Mouse (Mus musculus) Patski (cell line): ENCODE data around the gene Hcrt. TPM values are rescaled to one million over a fixed set of nuclear protein-coding genes. Genes with fewer than 3 reads are reported as not detected.
A peak's percentile ranks its signal among the peaks of the same experiment; 100 is the strongest.

Experiments used
- ATAC-seq: fragments of 100-300 bp; one replicate; pipeline ENCODE4 v1.8.0; 2021
- CTCF ChIA-PET: fragments of 350-600 bp; sonication (Branson Sonifier 250); formaldehyde crosslinking; loops from one replicate; lab custom pipeline; 2022; ENCODE audit warnings: inconsistent platforms; lab: Charles Lee
- POLR2A ChIA-PET: fragments of 350-600 bp; sonication (Branson Sonifier 250); formaldehyde crosslinking; loops from one replicate; lab custom pipeline; 2022; ENCODE audit warnings: antibody characterized with exemption, inconsistent platforms; lab: Charles Lee
- DNase-seq: peaks from one replicate; pipeline ENCODE4 v3.0.0-alpha.2; 2011; ENCODE audit warnings: low read depth, low spot score
- H3K27me3 ChIP-seq: fragments of 371-371 bp; one replicate; pipeline ENCODE4 v1.5.1; 2021
- CTCF ChIP-seq: fragments of 100-300 bp; IDR thresholded peaks from one replicate; pipeline ENCODE4 v1.5.1; 2021
- in situ Hi-C: fragments of 300-500 bp; cut with MboI; formaldehyde crosslinking; loops from 3 replicates; pipeline ENCODE4 v1.11.1; 2018; ENCODE audit warnings: low pct_unique_long_range_greater_than_20kb, mixed read lengths
- polyA plus RNA-seq: library from polyadenylated mRNA; unstranded; gene quantifications from one replicate; pipeline ENCODE4 v1.2.3, GENCODE M21; 2021

Gene Hcrt
- polyA plus RNA-seq, 1 experiment from 2014 or later: not detected

DNA sequence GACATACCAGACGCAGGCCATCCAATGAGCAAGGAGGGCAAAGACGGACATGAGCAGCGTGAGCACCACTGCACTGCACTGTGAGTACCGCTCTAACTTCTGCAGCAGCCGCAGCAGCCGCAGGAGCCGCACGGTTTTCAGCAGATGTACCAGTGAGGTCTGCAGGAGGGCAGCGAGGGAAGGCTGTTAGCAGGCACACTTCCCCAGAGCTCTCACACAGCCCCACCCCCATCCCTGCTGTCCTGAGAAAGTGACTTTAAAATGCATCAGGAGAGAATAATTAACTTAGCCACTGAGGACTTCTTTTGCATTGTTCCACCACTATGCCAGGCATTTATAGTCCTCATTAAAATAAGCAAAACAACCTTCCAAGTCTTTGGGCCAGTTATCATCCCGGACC, 10.4 kb downstream of the Hcrt start:
- DNase-seq (no peak), ATAC-seq (no peak)
- ChIA-PET CTCF (interaction anchor here (1.2 to 1.7 kb wide), 2 partner anchors 10 to 13 kb away, joined by 4 to 5 read pairs; no protein-coding TSS in a partner anchor), POLR2A (no interaction called here)
- TF ChIP-seq CTCF: no peak
- in situ Hi-C loops: no loop called here
- peaks cover 4% of the 10 kb centered on the region for H3K27me3 ChIP-seq

DNA sequence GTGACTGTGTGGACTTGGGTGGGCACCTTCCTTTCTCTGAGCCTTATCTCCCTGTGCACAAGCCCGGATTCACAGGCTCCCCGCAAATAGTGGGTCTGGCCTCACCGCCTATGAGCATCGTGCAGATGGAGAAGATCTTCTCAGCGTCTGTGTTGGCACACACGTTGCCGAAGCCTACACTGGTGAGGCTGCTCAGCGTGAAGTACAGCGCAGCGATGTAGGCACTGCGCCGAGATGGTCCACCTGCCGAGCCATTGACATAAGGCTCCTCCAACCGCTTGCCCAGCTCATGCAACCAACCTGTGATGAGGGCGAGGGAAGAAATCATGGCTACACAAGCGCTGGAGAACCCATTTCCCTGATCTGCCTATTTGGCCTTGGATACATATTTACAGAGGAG, 12.6 kb downstream of the Hcrt start:
- DNase-seq: no peak
- ChIA-PET POLR2A (no interaction called here), CTCF (no interaction called here)
- in situ Hi-C loops: no loop called here
- no peak for TF ChIP-seq CTCF
- ATAC-seq: no peak
- H3K27me3 ChIP-seq: no peaks in the 10 kb centered on the region

DNA sequence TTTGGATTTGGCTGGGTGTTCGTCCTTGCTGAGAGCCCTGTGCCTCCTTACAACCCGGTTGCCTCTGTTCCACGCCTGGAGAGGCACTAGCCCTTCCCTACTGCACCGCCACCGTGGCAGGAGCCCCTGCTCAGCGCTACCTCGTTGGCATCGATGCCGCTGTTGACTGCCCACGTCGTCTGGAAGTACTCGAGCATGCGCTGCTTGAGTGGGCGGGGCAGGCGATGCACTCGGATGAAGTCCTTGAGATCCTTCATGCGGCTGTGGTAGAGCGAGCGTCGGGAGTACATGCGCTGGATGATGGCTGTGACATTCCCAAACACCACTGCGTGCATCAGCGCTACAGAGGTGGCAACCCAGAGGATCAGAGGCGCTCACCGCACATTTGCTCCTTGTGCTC, 13.3 kb downstream of the Hcrt start:
- ATAC-seq (no peak), DNase-seq (no peak)
- in situ Hi-C loops: loop anchor here (10.0 kb wide), 1 partner anchor 205 kb away; no protein-coding TSS in a partner anchor
- CTCF ChIA-PET: no interaction called here
- POLR2A ChIA-PET: no interaction called here
- no peaks in the 10 kb centered on the region for H3K27me3 ChIP-seq
- no peak for TF ChIP-seq CTCF

DNA sequence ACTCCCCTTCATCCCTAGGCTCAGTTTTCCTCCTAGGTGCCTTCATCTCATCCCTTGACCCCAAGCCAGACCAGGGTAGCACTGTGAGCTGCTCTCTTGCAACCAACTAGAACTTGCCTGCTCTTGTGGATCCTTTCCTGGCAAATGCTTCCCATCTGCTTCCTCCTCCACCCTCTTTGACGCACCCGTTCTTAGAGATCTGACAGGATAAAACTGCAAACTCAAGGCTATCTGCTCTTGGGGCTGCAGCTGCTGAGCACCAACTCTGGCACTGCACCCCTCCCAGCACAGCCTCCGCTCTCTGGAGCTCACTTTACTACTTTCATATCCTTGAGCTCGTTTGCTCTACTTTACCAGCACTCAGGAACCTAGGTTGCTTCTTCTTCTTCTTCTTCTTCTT, 14.1 kb downstream of the Hcrt start:
- no peak for TF ChIP-seq CTCF
- ChIA-PET CTCF (no interaction called here), POLR2A (no interaction called here)
- no peaks in the 10 kb centered on the region for H3K27me3 ChIP-seq
- DNase-seq: no peak
- no peak for ATAC-seq
- in situ Hi-C loops: loop anchor here (10.0 kb wide), 1 partner anchor 206 kb away; no protein-coding TSS in a partner anchor

DNA sequence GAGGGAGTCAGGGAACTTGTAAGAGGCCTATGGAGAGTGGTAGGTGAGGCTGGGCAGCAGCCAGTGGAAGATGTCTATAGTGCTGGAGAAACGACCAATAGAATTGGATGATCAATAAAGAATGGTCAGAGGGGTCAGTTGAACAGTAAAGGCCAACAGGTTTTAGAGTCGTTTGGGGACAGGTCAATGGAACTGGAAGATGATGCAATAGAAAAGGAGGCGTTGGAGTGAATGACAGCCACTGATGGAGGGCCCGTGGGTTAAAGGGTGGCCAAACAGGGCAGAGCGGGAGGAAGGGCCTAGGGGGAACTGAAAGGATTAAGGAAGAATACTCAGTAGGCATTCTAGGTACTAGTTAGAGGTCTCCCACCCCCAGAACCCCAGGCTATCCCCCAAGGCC, 15.6 kb downstream of the Hcrt start:
- no peak for DNase-seq
- no peak for TF ChIP-seq CTCF
- CTCF ChIA-PET: no interaction called here
- POLR2A ChIA-PET: no interaction called here
- H3K27me3 ChIP-seq: no peaks in the 10 kb centered on the region
- no peak for ATAC-seq
- in situ Hi-C loops: loop anchor here (10.0 kb wide), 1 partner anchor 208 kb away; no protein-coding TSS in a partner anchor

DNA sequence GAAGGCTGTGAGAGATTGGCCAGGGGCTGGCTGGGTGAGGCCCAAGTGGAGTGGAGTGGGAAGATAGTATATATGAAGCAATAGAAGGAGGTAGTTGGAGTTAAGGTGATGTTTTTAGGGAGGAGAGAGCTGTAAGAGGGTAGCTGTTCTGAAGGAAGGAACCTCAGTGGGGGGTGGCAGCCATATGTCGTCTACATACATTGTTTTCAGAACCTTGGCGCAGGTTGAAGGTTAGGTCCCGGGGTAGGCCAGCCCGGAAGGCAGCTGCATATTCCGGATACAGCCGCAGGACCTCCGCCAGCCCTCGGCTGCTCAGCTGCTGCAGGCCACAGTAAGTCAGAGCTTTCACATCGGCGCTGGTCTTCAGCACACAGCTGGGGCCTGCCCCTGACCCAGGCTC, 16.2 kb downstream of the Hcrt start:
- no peak for ATAC-seq
- ChIA-PET CTCF (no interaction called here), POLR2A (no interaction called here)
- no peaks in the 10 kb centered on the region for H3K27me3 ChIP-seq
- in situ Hi-C loops: loop anchor here (10.0 kb wide), 1 partner anchor 208 kb away; no protein-coding TSS in a partner anchor
- DNase-seq: no peak
- TF ChIP-seq CTCF: no peak

DNA sequence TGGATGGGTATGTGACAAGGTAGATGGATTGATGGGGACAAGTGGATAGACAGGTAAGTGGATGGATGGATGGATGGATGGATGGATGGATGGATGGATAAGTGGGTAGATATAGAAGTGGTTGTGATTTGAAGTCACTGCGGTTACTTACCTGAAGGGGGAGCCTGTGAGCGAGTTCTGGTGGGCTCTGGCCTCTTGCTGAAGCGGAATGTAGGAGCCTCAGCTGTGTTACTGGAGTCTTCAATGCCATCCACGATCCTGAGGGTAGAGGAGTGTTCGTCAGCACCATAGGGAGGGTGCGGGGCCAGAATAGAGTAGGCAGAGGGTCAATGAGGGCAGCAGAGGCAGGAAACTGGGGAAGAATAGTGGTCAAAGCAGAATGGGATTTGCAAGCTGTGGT, 17.6 kb downstream of the Hcrt start:
- no peaks in the 10 kb centered on the region for H3K27me3 ChIP-seq
- TF ChIP-seq CTCF: no peak
- POLR2A ChIA-PET: interaction anchor here (0.7 kb wide), 1 partner anchor 23 kb away, joined by 3 read pairs; no protein-coding TSS in a partner anchor
- no peak for ATAC-seq
- CTCF ChIA-PET: interaction anchor here (0.9 kb wide), 1 partner anchor 213 kb away, joined by 3 read pairs; no protein-coding TSS in a partner anchor
- DNase-seq: no peak
- in situ Hi-C loops: loop anchor here (10.0 kb wide), 1 partner anchor 210 kb away; no protein-coding TSS in a partner anchor

DNA sequence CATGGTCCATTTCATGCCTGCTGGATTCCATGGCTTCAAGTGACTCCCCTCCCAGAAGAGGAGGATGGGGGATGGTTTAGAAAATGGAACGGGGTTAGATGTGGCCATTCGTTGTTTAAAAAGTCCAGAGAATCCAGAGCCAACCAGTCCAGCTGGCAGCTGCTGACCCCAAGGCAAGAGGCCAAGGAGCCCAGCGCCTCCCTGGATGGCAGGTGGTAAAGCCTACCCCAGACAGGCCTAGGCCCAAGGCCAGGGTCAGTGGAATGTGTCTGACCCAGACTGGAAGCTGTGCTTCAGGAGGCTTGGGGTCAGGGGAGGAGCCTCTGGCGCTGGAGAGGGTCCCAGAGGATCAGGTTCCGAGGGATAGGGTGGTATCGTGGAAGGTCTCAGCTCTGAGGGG, 21.4 kb downstream of the Hcrt start:
- ATAC-seq: no peak
- no peak for DNase-seq
- ChIA-PET CTCF (interaction anchor here (1.4 kb wide), 1 partner anchor 12 kb away, joined by 4 read pairs; no protein-coding TSS in a partner anchor), POLR2A (no interaction called here)
- no peak for TF ChIP-seq CTCF
- in situ Hi-C loops: loop anchor here (10.0 kb wide), 1 partner anchor 213 kb away; no protein-coding TSS in a partner anchor
- H3K27me3 ChIP-seq: no peaks in the 10 kb centered on the region

DNA sequence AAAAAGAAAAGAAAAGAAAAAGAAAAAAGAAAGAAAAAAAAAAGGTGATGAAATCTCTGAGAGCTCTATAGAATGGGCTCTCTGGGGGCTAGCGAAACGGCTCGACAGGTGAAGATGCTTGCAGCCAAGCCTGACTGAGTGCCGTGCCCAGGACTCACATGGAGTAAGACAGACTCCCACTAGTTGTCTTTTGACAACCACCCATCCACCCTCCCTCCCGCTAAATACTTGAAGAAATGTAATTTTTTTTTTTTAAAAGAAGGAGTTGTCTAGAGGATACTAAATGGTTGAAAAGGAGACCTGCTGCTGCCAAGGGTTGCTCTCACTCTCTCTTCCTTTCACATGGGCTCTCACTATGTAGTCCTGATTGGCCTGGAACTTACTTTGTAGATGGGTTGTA, 24.0 kb downstream of the Hcrt start:
- ATAC-seq: no peak
- no peaks in the 10 kb centered on the region for H3K27me3 ChIP-seq
- no peak for DNase-seq
- POLR2A ChIA-PET: no interaction called here
- in situ Hi-C loops: no loop called here
- TF ChIP-seq CTCF: no peak
- CTCF ChIA-PET: interaction anchor here (1.9 kb wide), 1 partner anchor 13 kb away, joined by 5 read pairs; no protein-coding TSS in a partner anchor

DNA sequence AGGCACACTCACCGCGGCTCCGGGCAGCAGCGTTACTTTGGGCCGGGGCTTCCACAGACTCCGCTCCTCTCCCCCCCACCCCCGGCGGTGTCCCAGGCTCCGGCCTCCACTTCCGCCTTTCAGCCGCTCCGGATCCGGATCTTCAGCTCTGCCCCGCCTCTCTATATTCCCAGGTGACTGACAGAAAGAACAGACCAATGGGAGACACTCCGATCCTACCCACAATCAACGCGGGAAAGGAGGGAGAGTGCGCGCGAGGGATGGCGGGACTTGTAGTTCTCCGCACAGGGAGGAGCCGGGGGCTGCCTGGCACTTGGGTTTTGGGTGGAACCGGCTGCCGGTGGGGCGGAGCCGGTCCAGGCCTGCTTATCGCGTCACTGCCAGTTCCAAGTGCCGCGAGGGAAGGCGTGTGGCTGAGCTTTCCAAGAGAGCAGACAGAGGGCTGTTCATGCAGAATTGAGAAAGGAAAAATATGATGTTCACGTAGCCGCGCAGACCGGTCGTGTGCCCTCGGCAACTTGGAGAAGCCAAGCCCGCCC, 24.6 kb downstream of the Hcrt start, which contains the start of gene Rab5c:
Gene Rab5c (minus strand): TSS at position 150 of the 539 bp plus-strand sequence.
- ChIA-PET CTCF (no interaction called here), POLR2A (no interaction called here)
- H3K27me3 ChIP-seq: no peaks in the 10 kb centered on the region
- ATAC-seq (peak; percentile 96), DNase-seq (peak; percentile 87)
- in situ Hi-C loops: no loop called here
- no peak for TF ChIP-seq CTCF

DNA sequence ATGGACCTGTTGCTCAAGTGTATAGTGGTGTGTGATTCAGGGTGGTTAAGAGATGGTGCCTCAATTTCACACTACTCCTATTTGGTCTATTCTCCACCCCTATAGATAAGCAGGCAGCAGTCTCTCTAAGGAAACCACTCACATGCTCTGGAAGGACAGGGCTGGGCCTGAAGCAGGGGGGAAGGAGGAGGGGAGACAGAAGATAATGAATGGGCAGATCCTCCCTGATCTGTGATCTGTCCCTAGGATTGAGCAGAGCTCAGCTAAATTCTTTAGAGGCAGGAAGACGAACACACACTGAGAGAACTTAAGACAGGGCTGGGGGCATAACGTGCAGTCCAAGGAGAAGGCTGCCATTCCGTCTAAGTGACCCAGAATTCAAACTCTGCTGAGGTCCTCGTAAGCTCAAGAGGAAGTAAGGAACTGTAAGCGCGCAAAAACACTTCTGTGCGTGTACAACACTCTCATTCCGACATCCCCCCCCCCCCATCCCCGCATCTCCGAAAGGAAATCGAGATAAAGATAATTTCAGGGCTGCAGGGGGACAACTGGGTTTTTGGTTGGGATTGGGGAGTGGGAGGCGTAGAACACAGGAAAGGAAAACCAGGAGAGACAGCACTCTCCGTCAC, 25.5 kb downstream of the Hcrt start:
- no peak for TF ChIP-seq CTCF

More for the DNA sequence above, 25.5 kb downstream of the Hcrt start:
- ATAC-seq: no peak
- DNase-seq: no peak
- POLR2A ChIA-PET: interaction anchor here (0.7 kb wide), 1 partner anchor 55 kb away, joined by 3 read pairs; no protein-coding TSS in a partner anchor
- no peaks in the 10 kb centered on the region for H3K27me3 ChIP-seq
- CTCF ChIA-PET: no interaction called here
- in situ Hi-C loops: no loop called here
